Mouse (Mus musculus): ENCODE data around the gene Cacna2d3.

Gene Cacna2d3

DNA sequence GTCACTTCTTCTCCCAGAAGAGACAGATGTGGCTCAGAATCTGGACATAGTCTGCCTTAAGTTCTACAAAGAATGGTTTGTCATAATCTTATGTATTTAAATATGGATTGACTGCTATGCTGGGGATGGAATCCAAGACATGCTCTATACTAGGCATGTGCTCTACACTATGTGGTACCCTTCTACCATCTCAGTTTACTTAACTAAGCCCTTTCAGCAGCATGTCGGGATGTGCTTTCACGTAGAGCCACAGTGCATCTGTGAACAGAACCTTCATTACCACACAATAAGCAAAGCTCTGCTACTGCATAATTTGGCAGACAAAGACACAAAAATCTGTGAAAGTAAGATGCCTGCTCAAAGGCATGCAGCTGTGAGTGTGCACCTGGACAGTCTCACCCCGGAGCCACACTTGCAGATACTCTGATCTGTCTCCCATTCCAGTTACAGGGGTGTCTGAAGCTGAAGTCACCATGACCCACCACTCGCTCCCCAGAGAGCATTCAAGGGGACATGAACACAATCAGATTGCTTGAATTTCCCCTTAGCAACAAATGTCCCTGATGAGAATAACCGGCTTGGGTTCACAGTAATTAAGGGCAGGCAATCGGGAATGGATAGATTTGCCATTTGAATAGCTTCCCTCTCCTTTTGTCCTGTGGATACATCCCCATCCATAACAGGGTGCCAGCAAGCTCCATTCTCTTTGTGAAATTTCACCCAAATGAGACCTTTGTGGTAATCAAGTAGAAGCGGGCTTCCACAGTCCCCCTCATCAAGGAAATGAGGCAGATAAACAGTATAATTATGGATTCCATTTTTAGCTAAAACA lies 773.4 kb downstream of the Cacna2d3 start:
- no peak for DNase-seq (ENCODE audit: low spot score in 2 of 2)

DNA sequence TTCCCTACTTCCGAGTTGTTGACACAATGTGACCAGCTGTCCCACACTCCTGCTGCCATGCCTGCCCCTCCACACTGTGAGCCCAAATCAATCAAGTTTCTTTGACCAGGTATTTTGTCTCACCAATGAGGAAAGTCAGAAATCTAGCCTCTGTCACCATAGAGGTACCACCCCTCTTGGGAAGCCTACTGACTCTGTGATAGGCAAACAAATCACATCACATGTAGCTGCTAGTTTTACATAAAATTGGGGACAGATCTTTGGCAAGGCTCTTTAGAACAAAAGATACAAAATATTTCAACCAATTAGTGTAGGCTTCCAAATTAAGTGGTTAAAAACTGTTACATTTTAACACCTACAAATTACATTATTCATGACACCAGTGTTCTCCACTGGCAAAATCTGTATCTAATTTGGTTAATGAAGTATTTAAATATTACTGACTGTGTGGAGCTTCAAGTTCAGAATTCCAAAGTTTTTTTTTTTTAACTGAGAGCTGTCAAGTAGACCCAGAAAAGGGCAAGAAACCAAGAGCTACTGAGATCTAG lies 788.8 kb downstream of the Cacna2d3 start:
- DNase-seq (ENCODE audit: low spot score in 2 of 2), result no peak

DNA sequence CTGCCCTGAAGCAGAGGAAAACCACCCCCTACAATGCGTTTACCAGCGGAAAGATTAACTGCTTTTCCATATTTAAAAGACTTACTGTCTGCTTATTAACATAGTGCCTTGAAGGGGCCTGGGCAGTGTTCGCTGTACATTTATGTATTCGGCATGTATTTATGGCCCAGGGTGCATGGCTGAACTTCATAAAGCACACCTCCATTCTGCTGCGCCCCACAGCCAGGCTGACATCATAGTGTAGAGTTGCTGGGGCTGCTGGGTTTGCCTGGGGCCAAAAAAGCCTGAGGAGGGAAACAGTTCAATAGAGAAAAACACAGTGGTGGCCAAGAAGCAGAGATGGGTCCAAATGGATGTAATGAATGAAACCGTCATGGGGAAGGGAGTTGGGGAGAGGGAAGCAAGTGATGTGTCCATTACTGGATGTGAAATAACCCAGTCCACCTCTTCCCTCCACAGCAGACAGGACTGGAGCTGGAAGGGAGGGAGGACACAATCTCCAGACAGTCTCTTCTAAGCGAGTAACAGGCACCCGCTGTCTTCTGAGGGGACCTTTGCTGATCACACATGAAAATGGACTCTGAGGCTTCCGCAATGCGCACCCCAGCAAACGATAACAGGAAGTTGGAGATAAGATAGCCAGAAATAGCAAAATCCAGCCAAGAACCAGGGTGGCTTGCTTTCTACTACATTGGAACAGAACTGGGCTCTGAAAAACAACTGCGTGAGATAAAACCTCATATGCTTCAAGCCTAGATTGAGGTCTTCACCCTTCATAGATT lies 798.3 kb downstream of the Cacna2d3 start:
- no peak for DNase-seq (ENCODE audit: low spot score in 2 of 2)

DNA sequence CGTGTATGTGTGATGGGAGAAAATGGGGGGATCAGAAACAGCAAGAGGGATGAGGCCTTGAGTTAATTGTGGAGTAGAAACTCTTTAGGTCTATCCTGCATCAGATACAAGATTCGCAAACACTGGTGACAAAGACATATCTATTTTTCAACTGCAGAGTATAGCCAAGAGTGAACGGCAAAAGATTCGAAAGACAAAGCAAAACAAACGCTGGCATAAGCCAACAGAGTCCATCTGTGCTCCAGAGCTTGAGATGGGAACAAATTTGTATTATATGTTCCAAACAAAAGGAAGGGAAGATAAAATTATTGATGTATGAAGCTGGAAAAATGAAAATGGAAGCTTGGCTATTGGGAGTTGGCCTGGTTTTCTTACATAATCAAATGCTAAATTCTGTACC lies 802.8 kb downstream of the Cacna2d3 start:
- no peak for DNase-seq (ENCODE audit: low spot score in 2 of 2)

DNA sequence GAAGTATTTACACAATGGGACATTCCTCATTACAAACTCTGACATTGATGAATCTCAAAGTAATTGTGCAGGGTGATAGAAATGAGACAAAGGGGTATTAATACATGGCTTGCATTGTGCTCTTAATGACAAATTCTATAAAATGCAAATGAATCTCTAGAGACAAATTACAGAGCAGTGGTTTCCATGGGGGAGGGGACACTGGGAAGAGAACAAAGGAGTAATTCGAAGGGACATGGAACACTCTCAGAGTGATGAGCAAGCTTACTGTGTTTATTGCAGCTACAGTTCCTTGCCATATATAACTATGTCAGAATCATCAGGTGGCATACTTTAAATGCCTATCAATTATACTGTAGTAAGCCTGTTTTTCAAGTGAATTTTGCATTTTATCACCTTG lies 806.7 kb downstream of the Cacna2d3 start:
- no peak for DNase-seq (ENCODE audit: low spot score in 2 of 2)

DNA sequence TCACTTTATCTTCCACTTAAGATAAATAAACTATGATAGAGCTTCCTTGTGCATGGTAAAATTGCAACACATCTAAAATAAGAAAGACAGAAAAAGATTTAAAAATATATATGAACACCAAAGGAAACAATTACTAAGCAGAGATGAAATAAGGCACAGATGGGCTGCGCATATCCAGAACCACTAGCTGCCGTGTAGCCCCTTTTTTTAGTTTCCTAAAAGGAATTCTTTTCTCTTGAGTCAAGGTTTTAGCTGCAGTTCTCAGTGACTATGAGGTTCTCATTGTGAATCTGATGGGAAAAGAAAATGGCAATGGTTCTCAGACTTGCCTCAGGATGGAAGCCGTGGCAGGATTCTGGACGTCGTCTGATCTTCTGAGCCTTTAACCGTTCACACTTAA lies 814.0 kb downstream of the Cacna2d3 start:
- DNase-seq (ENCODE audit: low spot score in 2 of 2), result no peak

DNA sequence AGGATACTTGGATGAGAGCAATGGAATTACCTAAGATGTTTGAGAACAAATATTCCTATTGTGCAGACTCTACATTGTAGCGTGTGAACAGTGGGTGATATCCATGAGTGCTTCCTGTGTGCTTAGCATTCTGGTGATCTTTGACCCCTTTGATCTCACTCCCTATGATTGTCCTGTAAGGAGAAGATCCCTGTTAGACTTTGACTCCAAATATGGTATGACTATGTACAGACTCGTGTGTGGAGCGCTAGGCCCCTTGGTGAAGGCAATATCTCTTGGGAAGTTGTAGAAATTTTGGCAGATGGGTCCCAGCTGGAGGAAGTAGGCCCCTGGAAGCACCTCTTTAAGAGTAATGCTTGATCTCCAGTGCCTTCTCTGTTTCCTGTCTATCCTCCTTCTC lies 829.1 kb downstream of the Cacna2d3 start:
- DNase-seq (ENCODE audit: low spot score in 2 of 2), result no peak

DNA sequence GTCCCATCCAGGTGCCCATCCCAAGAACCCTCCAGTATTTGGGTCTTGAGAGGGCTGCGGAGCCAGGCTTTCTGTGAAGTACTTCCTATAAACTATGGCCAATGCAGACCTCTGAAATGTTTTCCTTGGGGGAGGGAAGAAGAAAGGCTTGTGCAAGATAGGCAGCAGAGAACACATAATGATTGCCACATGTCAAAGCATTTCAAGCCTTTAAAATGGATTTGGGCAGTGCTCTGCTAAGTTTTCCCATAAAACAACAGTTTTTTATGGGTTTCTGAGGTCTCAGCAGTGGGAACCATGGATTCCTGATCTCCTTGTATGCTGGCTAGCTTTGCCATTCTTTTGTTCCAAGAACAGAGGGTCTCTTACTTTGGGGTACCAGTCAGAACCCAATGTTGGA lies 834.3 kb downstream of the Cacna2d3 start:
- DNase-seq (ENCODE audit: low spot score in 2 of 2), result no peak

DNA sequence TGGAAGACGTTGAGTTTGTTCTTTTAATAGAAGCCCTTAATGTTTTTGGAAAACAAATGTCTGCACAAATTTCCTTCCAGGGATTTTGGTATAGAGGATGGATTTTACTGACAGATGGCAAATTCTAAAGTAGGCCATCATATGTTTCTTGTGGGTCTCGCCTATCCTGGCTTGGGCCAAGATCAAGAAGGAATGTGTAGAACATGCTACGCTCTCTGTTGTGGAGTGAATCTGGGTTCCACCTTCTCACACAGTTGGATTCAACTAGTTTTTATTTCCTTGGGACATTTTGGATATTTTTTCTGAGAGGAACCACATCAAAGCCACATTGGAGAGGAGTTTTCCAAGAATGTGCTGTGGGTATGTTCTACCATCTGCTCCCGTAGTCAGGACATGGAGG lies 835.0 kb downstream of the Cacna2d3 start:
- no peak for DNase-seq (ENCODE audit: low spot score in 2 of 2)

DNA sequence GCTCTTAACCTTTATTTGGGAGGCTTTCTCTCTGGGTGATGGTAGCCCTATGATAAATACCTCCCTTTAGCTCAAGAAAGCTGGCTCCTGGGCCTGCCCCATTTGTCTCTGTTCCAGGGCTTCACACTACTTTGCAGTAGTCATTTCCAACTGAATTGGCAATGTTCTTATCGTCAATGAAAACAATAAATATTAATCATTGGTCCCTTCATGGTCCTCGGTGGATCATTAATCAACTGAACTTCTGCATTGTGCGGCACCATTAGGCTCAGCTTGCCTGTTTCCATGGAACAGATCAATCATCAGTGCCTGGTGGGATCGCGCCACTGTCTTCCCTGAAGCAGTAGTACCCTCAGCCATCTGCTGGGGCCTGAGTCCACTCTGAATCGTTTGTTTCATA lies 850.7 kb downstream of the Cacna2d3 start:
- DNase-seq (ENCODE audit: low spot score in 2 of 2), result no peak

DNA sequence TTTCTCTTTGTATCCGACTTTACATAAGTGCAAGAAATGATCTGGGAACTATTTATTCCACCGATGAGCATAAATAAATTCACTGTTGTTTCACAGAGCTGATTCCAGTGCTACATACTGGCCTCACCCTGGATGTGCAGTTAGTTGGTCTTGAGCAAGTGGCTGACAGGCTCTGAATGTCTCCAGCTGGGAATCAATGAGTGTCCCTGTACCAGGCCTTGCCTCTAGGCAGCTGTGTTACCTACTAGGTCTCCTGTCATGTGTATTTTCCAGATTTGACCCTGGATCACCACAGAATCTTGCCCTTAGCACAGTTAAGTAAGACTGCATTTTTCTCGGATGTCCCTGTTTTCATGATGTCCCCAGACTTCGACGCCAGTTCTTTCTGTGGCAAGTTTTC lies 851.3 kb downstream of the Cacna2d3 start:
- no peak for DNase-seq (ENCODE audit: low spot score in 2 of 2)

DNA sequence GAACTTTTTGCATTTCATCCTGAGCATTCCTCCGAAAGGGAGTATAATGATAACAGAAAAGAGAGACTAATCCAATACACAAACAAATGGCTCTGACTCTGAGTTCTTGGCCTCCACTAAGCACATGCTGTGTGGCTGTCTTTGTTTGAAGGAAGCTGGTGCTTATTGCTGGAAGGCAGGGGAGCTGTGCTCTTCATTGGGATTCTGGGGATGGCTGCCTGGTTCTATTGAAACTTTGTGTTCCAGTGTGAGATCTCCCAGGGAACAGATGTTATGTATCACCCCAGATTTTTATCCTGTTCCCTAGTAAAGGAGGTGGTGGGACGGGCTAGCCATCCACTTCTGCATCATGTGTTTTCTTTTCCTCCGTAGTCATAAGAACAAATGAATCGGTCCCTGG lies 856.7 kb downstream of the Cacna2d3 start:
- no peak for DNase-seq (ENCODE audit: low spot score in 2 of 2)

DNA sequence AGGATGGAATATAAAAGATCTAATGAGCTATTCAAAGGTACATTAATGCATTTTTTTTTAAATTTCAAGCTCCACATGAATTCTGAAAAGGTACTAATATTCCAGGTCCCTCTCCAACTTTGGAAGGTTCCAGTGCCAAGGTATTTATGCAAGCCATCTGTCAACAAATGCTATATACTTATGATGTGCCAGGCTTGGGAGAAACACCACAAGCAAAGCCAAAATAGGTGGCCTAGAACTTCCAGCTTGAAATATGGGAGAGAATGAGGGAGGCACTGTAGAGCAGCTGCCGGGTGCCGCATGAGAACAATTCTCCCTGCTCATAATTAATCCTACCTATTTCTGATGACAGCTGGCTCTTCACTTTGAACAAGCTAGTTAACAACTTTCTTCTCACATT lies 860.5 kb downstream of the Cacna2d3 start:
- no peak for DNase-seq (ENCODE audit: low spot score in 2 of 2)

All from urinary bladder, postnatal 4 days (tissue).